Mouse (Mus musculus) adipocyte (in vitro differentiated cells): ENCODE measurements around the gene Rnf220.

Experiments used
- DNase-seq: peaks from one replicate; pipeline ENCODE4 v3.0.0-alpha.2; 2016; ENCODE audit warnings: low spot score

Rnf220 gene

DNA sequence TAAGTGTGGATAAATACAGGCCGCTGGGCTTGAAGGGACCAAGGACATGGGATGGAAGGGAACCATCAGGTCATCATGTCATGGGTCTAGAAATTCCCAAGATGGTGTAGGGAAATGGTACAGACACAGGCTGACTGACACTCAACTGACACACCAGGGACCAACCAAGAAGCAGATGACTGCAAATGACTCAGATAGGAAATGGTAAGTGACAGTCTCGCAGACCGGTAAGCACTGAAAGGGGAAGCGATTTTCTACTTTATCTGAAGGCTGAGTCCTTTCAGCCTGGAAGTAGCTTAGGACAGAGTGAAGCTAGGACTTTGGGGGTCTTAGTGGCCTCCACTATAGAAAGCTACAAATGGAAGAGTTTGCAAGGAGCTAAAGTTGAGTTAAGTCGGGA is 155.6 kb downstream of the Rnf220 start:
- DNase-seq: no peak

DNA sequence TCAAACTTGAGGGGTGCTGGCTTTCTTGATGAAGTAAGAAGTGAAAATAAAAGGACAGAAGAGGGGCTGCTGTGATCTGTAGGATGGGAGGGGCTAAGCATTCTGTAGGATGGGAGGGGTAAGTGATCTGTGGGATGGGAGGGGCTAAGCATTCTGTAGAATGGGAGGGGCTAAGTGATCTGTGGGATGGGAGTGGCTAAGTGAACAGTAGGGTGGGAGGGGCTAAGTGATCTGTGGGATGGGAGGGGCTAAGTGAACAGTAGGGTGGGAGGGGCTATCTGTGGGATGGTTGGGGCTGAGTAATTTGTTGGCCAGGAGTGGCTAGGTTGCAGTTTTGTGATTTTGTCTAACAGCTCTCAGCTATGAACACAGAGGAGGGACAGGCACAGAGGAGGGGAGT is 157.1 kb downstream of the Rnf220 start:
- no peak for DNase-seq

- DNase-seq: no peak
These were observed 165.9 kb downstream of the Rnf220 start for GRCm38 (mm10) chr4:117330836-117331475.

DNA sequence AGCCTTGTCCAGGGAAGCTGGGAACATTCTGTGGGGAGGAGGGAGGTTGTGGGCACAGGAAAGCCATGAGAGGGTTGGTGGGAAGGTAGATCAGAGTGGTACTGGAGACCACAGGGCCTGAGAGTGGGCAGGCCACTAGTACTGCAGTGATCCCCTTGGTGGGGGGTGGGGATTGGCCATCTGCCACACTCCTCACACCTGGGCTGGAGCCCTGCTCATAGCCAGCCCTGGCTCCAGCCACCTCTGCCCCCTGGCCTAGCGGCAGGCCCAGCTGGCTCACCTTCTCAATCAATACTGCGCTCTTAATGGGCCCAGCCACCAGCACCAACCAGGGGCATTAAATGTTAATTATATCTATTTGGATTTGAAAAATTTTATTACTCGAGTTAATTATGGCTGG is 166.7 kb downstream of the Rnf220 start:
- DNase-seq: no peak

DNA sequence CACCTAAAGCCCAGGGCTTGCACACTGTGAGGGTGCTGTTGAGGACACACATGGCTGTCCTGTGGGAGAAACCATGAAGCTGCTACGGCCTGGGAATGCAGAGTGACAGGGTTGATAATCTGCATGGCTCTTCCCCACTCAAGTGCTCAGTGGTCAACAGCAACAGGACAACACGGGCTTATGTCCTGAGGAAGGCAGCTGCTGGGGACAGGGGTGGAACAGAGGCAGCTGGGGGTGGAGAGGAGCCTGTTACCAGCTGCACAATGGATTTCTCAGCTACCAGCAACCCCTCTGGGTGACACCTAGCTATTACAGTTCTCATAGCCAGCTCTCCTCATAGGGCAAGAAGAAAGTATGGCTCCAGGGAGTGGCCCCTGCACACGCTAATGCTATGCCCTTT is 169.9 kb downstream of the Rnf220 start:
- no peak for DNase-seq

- DNase-seq: no peak
These were observed 171.8 kb downstream of the Rnf220 start for GRCm38 (mm10) chr4:117325076-117325475.

DNA sequence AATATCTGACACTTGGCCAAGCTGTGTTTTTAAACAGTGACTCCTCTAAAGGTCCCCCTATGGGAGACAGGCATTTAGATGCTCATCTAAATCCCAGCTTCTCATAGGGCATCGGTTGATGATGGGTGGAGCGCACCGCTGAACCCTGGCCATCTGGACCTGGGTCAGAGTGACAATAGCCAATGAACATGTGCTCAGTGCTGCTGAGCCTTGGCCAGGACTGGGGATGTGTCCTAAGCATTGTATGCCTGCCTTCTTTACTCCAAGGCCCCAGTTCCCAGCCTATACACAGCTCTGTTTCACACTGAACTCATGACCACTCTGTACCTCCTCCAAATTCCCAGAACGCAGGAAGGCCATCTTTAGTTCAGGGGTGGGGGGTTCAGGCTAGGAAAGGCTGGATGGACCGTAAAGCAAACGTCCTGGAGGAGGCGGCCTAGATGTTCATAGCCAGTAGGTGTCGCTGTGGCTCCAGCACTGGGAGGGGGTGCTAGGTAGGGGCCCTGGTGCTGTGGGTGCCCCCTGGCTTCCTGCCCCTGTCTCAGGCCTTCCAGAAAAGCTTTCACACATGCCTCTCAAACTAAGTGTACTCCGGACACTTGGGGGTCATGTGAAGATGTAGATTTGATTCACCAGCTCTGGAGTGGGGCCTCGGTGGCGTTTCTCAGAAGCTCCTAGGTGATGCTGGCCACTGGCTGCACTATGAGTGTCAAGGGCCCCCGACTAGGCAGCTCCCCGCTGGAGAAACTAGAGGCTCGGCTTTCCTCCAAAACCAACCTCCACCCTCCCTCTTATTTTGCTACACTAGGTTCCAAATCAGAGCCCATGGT is 173.1 kb downstream of the Rnf220 start:
- peak; percentile 26 for DNase-seq

DNA sequence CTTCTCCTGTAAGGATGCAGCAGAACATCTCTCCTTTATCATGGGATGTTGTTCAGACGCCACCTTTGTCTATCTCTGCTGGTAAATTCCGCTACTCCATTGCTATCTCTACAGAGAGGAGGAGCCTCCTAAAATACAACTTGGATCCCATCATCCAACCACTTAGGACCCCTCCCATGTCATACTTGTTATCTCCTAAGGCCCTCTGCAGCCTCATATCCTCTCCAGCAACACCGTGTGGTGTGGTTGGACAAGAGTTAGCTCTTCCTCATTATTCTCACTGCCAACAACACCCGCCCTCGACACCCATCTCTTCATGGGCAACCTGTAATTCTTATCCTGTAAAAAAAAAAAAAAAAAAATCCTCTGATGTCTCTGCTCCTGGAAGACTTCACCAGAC is 175.8 kb downstream of the Rnf220 start:
- DNase-seq: no peak

- DNase-seq: no peak
These were observed 178.3 kb downstream of the Rnf220 start for GRCm38 (mm10) chr4:117318508-117318907.

DNA sequence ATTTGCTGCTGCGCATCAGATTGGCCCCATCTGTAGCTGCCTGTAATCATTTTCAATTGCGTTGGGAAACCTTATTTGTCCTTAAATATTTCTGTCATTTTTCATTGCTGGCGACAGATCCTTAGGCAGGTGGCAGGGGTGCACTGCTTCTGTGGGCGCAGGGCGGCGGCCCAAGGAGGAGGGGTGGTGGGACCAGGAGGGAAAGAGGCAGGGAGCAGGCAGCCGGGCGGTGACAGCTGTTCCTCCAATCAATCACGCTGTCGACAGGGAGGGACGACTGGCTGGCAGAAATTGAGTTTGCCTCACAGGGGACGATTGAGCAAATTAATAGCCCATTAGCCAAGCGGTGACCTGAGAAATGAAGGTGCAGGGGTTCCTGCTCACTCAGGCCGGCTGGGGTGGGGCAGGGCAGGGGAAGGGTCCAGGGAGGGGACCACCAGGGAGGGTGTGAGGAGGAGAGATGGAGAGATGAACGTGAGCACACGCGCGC is 179.1 kb downstream of the Rnf220 start:
- no peak for DNase-seq

DNA sequence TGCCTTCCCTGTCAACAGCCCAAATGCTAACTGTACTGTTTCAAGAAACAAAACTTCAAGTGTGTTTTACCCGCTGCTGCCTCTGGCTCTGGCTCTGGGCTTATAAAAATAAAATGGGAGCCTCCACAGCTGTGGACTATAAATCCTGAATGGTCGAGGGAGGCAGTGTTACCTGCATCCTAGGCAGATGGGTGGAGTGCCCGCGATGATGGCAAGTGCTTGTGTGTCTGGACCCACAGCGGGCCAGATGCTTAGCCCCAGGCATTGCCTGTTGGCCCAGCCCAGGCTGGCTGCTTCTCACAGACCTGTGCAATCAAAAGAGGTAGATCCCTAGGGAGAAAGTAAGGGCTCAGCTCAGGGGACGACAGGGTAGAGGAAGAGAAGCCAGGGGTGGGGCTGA is 180.1 kb downstream of the Rnf220 start:
- DNase-seq: no peak

GRCm38 (mm10) chr4:117314849-117315500 is 181.9 kb downstream of the Rnf220 start:
- no peak for DNase-seq

DNA sequence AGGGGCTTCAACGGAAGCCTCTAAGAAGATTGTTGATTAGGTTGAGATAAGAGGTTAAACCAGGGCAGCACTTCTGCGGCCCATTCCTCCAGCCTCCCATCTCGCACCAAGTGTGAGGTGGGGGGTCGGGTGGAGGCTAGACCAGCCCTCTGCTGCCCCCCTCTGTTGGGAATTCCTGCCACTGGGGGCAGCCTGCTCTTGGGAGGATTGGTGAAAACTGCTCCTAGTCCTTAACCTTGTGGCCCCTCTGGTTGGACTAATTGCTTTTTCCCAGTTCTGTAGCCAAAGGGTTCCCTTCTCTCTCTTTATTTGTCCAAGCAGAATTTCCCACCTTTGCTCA is 183.8 kb downstream of the Rnf220 start:
- DNase-seq: no peak

- no peak for DNase-seq
These were observed 184.3 kb downstream of the Rnf220 start for GRCm38 (mm10) chr4:117312416-117313084.

DNA sequence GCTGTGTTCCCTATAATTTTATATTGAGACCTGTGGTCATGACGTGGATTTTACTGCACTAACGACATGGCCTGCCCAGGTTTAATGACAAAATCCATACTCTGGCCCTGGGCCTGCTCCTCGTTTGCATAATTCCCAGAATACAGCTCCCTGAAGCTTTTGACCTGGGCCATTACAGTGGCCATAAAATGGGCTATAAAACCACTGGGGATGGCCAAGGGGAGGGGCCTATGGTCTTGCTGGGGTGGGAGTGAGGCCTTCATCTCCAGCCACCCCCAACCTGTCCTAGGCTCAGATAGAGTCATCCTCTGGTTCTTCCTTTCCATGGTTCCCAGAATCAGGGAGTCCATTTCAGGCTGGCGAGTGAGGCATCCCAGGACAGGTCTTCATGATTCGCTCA is 185.0 kb downstream of the Rnf220 start:
- no peak for DNase-seq

DNA sequence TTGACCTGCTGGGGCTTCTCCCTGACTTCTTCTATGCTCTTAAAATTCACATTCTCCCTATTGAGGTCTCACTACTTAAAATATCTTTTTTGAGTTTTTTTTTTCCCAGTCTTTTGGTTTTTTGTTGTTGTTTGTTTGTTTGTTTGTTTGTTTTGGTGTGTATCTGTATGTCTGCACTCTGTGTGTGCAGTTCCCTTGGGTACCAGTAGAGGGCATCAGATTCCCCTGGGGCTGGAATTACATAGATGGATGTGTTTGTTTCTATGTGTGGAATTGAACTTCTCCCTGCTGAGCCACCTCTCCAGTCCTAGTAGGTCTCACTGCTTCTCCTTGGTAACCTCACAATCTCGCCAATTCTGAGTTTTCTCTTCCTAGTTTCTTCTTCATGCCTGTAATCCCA is 187.4 kb downstream of the Rnf220 start:
- no peak for DNase-seq

GRCm38 (mm10) chr4:117307270-117307669 is 189.6 kb downstream of the Rnf220 start:
- DNase-seq: no peak

DNA sequence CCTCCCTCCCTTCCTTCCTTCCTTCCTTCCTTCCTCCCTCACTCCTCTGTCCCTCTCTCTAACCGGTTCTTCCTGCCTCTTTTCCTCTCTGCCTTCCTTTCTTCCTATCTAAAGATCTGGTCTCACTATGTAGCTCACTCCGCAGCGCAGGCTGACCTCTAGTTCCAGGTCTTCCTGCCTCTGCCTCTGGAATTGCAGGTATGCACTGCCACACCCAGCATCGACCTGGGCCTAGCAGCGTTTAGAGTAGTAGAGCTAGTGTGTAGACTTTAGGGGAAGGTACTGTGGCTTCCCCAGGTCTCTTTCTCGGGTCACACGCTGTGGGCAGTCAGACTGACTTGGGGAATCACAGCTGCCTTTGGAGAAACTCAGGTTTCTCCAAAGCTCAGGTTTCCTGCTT is 191.4 kb downstream of the Rnf220 start:
- DNase-seq: no peak

DNA sequence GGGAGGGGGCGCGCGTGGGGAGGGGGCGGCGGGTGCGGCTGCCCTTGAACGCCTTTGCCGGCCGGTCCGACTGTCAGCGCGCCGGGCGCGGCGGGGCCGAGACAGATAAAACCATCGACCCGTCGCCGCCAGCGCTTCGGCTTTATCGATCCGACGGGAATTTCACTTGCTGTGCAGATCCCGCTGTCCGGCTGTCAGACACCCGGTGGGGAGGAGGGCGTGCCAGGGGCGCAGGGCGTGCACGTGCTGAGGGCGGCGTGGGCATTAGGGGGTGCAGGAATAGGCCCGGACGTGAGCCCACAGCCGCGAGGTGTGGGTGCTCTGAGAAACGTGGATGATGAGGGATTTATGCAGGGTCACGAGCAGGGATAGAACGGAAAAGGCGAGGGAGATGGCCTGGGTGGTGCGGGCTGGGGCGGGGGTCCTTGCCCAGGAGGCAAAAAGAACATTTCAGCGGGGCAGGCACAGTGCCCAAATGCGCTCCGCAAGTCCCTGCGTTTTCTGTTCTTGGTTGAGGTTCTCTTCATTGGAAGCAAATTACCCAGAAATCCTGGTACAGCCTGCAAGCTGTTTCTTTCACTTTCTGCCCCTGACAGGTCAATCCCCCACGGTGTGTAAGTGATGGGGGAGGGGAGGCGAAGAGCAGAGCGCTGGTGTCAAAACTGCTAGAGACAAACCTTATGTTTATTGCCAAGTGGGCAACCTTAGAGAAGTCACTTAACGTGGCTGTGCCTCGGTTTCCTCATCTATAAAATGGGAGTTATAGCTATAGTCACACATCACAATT is 192.4 kb downstream of the Rnf220 start:
- DNase-seq: no peak

- DNase-seq: no peak
These were observed 193.1 kb downstream of the Rnf220 start for GRCm38 (mm10) chr4:117303581-117304238.
